Mouse (Mus musculus) intestine, postnatal 0 days (tissue): Measurements from ENCODE around the gene Ift88. TPM values are rescaled to one million over a fixed set of nuclear protein-coding genes. Genes with fewer than 3 reads are reported as not detected.

Source experiments
- ATAC-seq: fragments of 200-750 bp; cut with Nextera tagmentation; 2 replicates; pipeline ENCODE4 v1.8.0; 2017; ENCODE audit warnings: mild to moderate bottlenecking, moderate TSS enrichment, moderate library complexity
- H3K27ac ChIP-seq: fragments of 300-500 bp; sonication (generic); 2 replicates; pipeline ENCODE4 v1.5.1; 2014; ENCODE audit warnings: mild to moderate bottlenecking, low read depth, low read length, moderate library complexity
- H3K27me3 ChIP-seq: fragments of 300-500 bp; sonication (generic); replicated peaks from 2 replicates; pipeline ENCODE4 v1.6.1; 2014; ENCODE audit warnings: low read length, mixed read lengths; ENCODE audit not compliant: control insufficient read depth, insufficient read depth
- H3K36me3 ChIP-seq: fragments of 300-500 bp; sonication (generic); 2 replicates; pipeline ENCODE4 v1.6.1; 2014; ENCODE audit warnings: mild to moderate bottlenecking, moderate library complexity; ENCODE audit not compliant: control insufficient read depth, insufficient read depth
- H3K4me1 ChIP-seq: fragments of 300-500 bp; sonication (generic); replicated peaks from 2 replicates; pipeline ENCODE4 v1.6.1; 2014; ENCODE audit warnings: antibody characterized with exemption, low read length, mixed read lengths; ENCODE audit not compliant: control insufficient read depth, insufficient read depth
- H3K4me2 ChIP-seq: fragments of 300-500 bp; sonication (generic); replicated peaks from 2 replicates; pipeline ENCODE4 v1.6.1; 2014; ENCODE audit warnings: low read depth, mild to moderate bottlenecking, moderate library complexity
- H3K4me3 ChIP-seq: fragments of 300-500 bp; sonication (generic); 2 replicates; pipeline ENCODE4 v1.5.1; 2014; ENCODE audit warnings: low read depth, low read length
- H3K9ac ChIP-seq: fragments of 300-500 bp; sonication (generic); 2 replicates; pipeline ENCODE4 v1.6.1; 2014; ENCODE audit warnings: mild to moderate bottlenecking, low read depth, low read length
- H3K9me3 ChIP-seq: fragments of 300-500 bp; sonication (generic); 2 replicates; pipeline ENCODE4 v1.6.1; 2016; ENCODE audit warnings: mixed run types; ENCODE audit not compliant: control insufficient read depth
- CTCF ChIP-seq: sonication (generic); IDR thresholded peaks from 2 replicates; pipeline ENCODE4 v1.5.1; 2016; ENCODE audit warnings: low read depth, mild to moderate bottlenecking, control low read depth, antibody characterized with exemption, moderate library complexity
- WGBS: fragments of 180-500 bp; shearing (Covaris S2); extraction: QIAGEN DNeasy Blood & Tissue Kit; methylation state at CpG from one replicate; pipeline ENCODE4 v1.1.7; 2014; 5-methylcytosine and 5-hydroxymethylcytosine counted together
- polyA plus RNA-seq: library from polyadenylated mRNA; unstranded; fragments of >200 nt; fragmentation: Nextera tagmentation; extraction: Ambion mirVana; gene quantifications from 2 replicates; pipeline ENCODE4 v1.2.1, GENCODE M21; 2015

Gene Ift88
- polyA plus RNA-seq, 1 experiment from 2014 or later: 5.1 TPM

- H3K36me3 ChIP-seq: peaks cover 20% of the 10 kb centered on the region
- 16% methylated on average over 13 of the region's 13 CpGs for WGBS
- H3K4me2 ChIP-seq: peak overlapping the region; percentile 14; the same call in 1 of the 2 replicates
- no peak for TF ChIP-seq CTCF
- ATAC-seq: peak; percentile 68
- no peak overlapping the region; the same call in 1 of the 2 replicates for H3K27ac ChIP-seq
- H3K4me1 ChIP-seq: no peaks in the 10 kb centered on the region
- no peaks in the 10 kb centered on the region for H3K9me3 ChIP-seq
- H3K27me3 ChIP-seq: no peaks in the 10 kb centered on the region
- no peak overlapping the region for H3K4me3 ChIP-seq
- H3K9ac ChIP-seq: no peak overlapping the region
These were observed 122.7 kb downstream of the Ift88 start for GRCm38 (mm10) chr14:57546557-57547021.

GRCm38 (mm10) chr14:57547062-57547461 lies 123.2 kb downstream of the Ift88 start:
- H3K4me1 ChIP-seq: no peaks in the 10 kb centered on the region
- no peak for TF ChIP-seq CTCF
- ATAC-seq: 0 out of 2 replicates have a peak, but pooled peaks have one; percentile 46
- no peaks in the 10 kb centered on the region for H3K27me3 ChIP-seq
- H3K9ac ChIP-seq: no peak overlapping the region
- H3K4me3 ChIP-seq: no peak overlapping the region
- WGBS: 48% methylated on average over 5 of the region's 5 CpGs
- no peak overlapping the region for H3K4me2 ChIP-seq
- no peaks in the 10 kb centered on the region for H3K9me3 ChIP-seq
- H3K36me3 ChIP-seq: peaks cover 20% of the 10 kb centered on the region
- H3K27ac ChIP-seq: no peak overlapping the region

DNA sequence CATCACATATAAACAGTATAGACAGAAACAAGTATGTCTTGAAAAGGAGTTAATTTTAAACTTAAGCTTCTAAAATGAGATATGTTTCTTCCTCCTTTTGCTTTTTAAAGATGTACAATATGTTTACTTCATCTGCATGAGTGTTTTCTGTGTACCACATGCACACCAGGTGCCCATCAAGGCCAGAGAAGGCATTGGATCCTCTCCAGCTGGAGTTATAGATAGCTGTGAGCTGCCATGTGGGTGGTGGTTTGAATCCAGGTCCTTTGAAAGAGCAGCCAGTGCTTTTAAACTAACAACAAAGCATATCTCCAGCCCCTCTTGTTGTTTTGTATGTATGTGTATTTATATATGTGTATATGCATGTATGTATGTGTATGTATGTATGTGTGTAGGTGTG lies 129.1 kb downstream of the Ift88 start:
- no peak for ATAC-seq
- no peaks in the 10 kb centered on the region for H3K27me3 ChIP-seq
- no peak overlapping the region for H3K27ac ChIP-seq
- H3K36me3 ChIP-seq: peaks cover 20% of the 10 kb centered on the region
- H3K9ac ChIP-seq: no peak overlapping the region
- H3K4me3 ChIP-seq: no peak overlapping the region
- H3K9me3 ChIP-seq: no peaks in the 10 kb centered on the region
- no peaks in the 10 kb centered on the region for H3K4me1 ChIP-seq
- TF ChIP-seq CTCF: no peak
- H3K4me2 ChIP-seq: no peak overlapping the region

DNA sequence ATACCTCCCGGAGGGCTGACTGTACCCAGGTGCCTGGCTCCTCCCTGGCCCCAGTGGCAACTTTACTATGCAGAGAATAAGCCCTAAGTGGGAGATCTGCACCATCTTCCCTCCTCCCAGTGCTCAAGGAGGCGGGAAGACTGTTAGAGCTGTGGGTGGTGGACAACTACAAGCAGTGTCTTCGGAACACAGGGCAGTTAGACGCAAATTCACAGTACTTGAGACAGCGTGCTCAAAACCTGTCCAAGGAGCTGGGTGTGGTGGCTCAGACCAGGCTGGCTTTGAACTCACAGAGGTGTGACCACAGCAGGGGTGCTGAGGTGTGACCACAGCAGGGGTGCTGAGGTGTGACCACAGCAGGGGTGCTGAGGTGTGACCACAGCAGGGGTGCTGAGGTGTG lies 130.6 kb downstream of the Ift88 start:
- no peak overlapping the region for H3K27ac ChIP-seq
- H3K4me1 ChIP-seq: no peaks in the 10 kb centered on the region
- H3K27me3 ChIP-seq: no peaks in the 10 kb centered on the region
- H3K36me3 ChIP-seq: peaks cover 10% of the 10 kb centered on the region; the same call in 1 of the 2 replicates
- H3K9me3 ChIP-seq: no peaks in the 10 kb centered on the region
- H3K4me2 ChIP-seq: no peak overlapping the region
- 92% methylated on average over 5 of the region's 5 CpGs for WGBS
- TF ChIP-seq CTCF: no peak
- H3K4me3 ChIP-seq: no peak overlapping the region
- no peak for ATAC-seq
- H3K9ac ChIP-seq: no peak overlapping the region

DNA sequence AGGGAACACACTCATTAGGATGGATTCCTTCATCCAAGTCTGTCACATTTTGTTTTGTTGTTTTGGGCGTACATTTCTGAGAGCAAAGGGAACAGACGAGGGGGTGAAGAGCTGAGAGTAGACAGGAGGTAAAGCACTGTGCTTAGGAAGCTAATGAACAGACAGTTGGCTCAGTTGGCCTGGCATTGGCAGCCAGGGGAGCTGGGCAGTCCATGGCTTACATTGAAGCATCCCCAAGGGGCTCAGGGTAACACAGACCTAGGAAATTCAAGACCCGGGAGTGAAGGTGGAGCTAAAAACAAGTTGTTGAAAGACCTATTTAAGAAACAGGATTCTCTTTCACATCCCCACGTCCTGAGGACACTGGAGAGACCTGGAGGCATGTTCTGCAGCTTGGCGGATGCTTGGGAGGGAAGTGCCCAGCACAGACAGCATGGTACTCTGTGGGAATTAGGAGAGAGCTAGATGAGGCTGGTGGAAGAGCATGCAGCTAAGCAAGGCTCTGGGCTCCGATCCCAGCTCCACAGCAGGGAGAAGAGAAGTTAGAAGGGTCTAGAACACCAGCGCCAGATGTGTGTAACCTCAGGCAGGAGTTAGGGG lies 131.7 kb downstream of the Ift88 start:
- WGBS: 91% methylated on average over 7 of the region's 7 CpGs

DNA sequence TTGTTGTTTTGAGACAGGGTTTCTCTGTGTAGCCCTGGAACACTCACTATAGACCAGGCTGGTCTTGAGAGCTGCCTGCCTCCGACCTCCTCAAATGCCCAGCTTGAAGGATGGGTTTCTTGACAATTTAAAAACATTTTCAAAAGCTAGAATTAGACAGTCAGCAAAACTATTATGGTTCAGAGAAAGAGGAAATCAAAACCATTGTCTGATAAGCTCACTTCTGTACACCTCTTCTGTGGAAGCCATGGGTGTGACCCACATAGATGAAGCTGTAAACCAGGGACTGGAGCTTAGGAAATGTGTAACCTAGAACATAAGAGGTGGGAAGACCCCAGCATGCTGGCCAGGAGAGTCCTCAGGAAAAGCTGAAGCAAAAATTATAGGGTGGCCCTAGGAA lies 133.1 kb downstream of the Ift88 start:
- ATAC-seq: no peak
- Histone ChIP-seq H3K9me3 (no peaks in the 10 kb centered on the region), H3K27me3 (no peaks in the 10 kb centered on the region), H3K4me2 (no peak overlapping the region), H3K4me1 (no peaks in the 10 kb centered on the region), H3K4me3 (no peak overlapping the region), H3K27ac (no peak overlapping the region), H3K9ac (no peak overlapping the region), H3K36me3 (peaks cover 4% of the 10 kb centered on the region; the same call in 1 of the 2 replicates)
- WGBS: 86% methylated on average over 1 of the region's 1 CpGs
- no peak for TF ChIP-seq CTCF

More for the DNA sequence above, 131.7 kb downstream of the Ift88 start:
- H3K9me3 ChIP-seq: no peaks in the 10 kb centered on the region
- H3K4me3 ChIP-seq: no peak overlapping the region
- no peaks in the 10 kb centered on the region for H3K27me3 ChIP-seq
- ATAC-seq: no peak
- no peak overlapping the region for H3K27ac ChIP-seq
- H3K4me1 ChIP-seq: no peaks in the 10 kb centered on the region
- no peak for TF ChIP-seq CTCF
- no peak overlapping the region for H3K9ac ChIP-seq
- H3K36me3 ChIP-seq: peaks cover 4% of the 10 kb centered on the region; the same call in 1 of the 2 replicates
- no peak overlapping the region for H3K4me2 ChIP-seq
